Mouse (Mus musculus) testis, adult 2 months (tissue): Measurements from ENCODE around the gene Gm10643. TPM values are rescaled to one million over a fixed set of nuclear protein-coding genes. Genes with fewer than 3 reads are reported as not detected.

Source experiments
- H3K27ac ChIP-seq: fragments of 200-500 bp; 2 replicates; pipeline ENCODE4 v1.5.1; 2012; ENCODE audit warnings: low read depth, low read length; ENCODE audit not compliant: control insufficient read depth, insufficient read depth
- H3K27me3 ChIP-seq: fragments of 200-500 bp; 2 replicates; pipeline ENCODE4 v1.6.1; 2012; ENCODE audit warnings: mild to moderate bottlenecking, low read length, moderate library complexity; ENCODE audit not compliant: control insufficient read depth, insufficient read depth
- H3K36me3 ChIP-seq: fragments of 200-500 bp; 2 replicates; pipeline ENCODE4 v1.6.1; 2012; ENCODE audit warnings: mild to moderate bottlenecking, low read length; ENCODE audit not compliant: control insufficient read depth, insufficient read depth
- H3K4me1 ChIP-seq: fragments of 200-500 bp; 2 replicates; pipeline ENCODE4 v1.6.1; 2012; ENCODE audit warnings: low read length; ENCODE audit not compliant: control insufficient read depth, insufficient read depth
- H3K4me3 ChIP-seq: fragments of 200-500 bp; 2 replicates; pipeline ENCODE4 v1.5.1; 2012; ENCODE audit warnings: low read depth, mild to moderate bottlenecking, low read length, moderate library complexity, mixed read lengths; ENCODE audit not compliant: control insufficient read depth
- CTCF ChIP-seq: fragments of 200-500 bp; IDR thresholded peaks from 2 replicates; pipeline ENCODE4 v1.5.1; 2012; ENCODE audit warnings: low read depth, mild to moderate bottlenecking, inconsistent platforms, low read length, moderate library complexity; ENCODE audit not compliant: control insufficient read depth, insufficient read depth, insufficient replicate concordance
- POLR2A ChIP-seq: fragments of 200-500 bp; IDR thresholded peaks from 2 replicates; pipeline ENCODE4 v1.6.1; 2012; ENCODE audit warnings: low read depth, mild to moderate bottlenecking, inconsistent platforms, low read length, moderate library complexity; ENCODE audit not compliant: control insufficient read depth
- polyA plus RNA-seq: library from polyadenylated mRNA; depleted of rRNA; stranded (reverse); fragments of >200 nt; gene quantifications from 2 replicates; pipeline ENCODE4 v1.2.3, GENCODE M21; 2012

Gene Gm10643
- polyA plus RNA-seq, 1 experiment: 6.3 TPM

GRCm38 (mm10) chr8:84063861-84064610 lies 901 bp downstream of the Gm10643 start:
- Histone ChIP-seq H3K4me3 (peak overlapping the region; percentile 35), H3K36me3 (no peaks in the 10 kb centered on the region), H3K27ac (no peak overlapping the region), H3K4me1 (peaks cover 7% of the 10 kb centered on the region), H3K27me3 (no peaks in the 10 kb centered on the region)
- TF ChIP-seq CTCF (no peak), POLR2A (no peak; the same call in 1 of the 2 replicates)

GRCm38 (mm10) chr8:84060245-84060644 lies 4.7 kb downstream of the Gm10643 start:
- Histone ChIP-seq H3K36me3 (no peaks in the 10 kb centered on the region), H3K27me3 (no peaks in the 10 kb centered on the region), H3K4me1 (no peaks in the 10 kb centered on the region; the same call in 1 of the 2 replicates), H3K4me3 (no peak overlapping the region), H3K27ac (no peak overlapping the region)
- no peak for TF ChIP-seq POLR2A
- TF ChIP-seq CTCF: no peak

GRCm38 (mm10) chr8:84059226-84059625 lies 5.7 kb downstream of the Gm10643 start:
- Histone ChIP-seq H3K27me3 (no peaks in the 10 kb centered on the region), H3K27ac (no peak overlapping the region), H3K4me1 (no peaks in the 10 kb centered on the region; the same call in 1 of the 2 replicates), H3K4me3 (no peak overlapping the region), H3K36me3 (no peaks in the 10 kb centered on the region)
- TF ChIP-seq CTCF (no peak), POLR2A (no peak)

DNA sequence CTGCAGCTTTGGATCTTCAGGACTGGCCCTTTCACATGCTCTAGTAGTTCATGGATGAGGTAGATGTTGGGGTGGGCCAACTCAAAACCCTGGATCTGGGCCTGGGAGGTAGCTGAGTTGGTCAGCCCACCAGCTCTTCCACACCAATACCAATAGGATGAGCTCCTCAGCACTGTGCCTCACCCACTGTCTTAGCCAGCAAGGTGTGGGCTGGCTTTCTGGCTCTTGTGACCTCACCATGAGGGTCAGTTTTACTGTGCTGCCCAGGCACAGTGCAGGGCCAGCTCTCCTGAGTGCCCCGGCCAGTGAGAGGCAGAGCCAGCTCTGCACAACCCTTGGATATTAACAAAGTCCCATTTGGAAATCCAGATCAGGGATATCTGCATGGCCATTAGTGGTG lies 7.1 kb downstream of the Gm10643 start:
- H3K27me3 ChIP-seq: no peaks in the 10 kb centered on the region
- H3K36me3 ChIP-seq: no peaks in the 10 kb centered on the region
- H3K4me3 ChIP-seq: no peak overlapping the region
- peak; percentile 21; the same call in 1 of the 2 replicates for TF ChIP-seq POLR2A
- no peak for TF ChIP-seq CTCF
- H3K27ac ChIP-seq: no peak overlapping the region
- no peaks in the 10 kb centered on the region for H3K4me1 ChIP-seq

GRCm38 (mm10) chr8:84053229-84053628 lies 11.7 kb downstream of the Gm10643 start:
- H3K27me3 ChIP-seq: no peaks in the 10 kb centered on the region
- H3K4me3 ChIP-seq: no peak overlapping the region
- H3K36me3 ChIP-seq: no peaks in the 10 kb centered on the region
- no peak overlapping the region for H3K27ac ChIP-seq
- H3K4me1 ChIP-seq: no peaks in the 10 kb centered on the region
- TF ChIP-seq POLR2A (no peak), CTCF (no peak)

GRCm38 (mm10) chr8:84052746-84053145 lies 12.2 kb downstream of the Gm10643 start:
- H3K4me1 ChIP-seq: no peaks in the 10 kb centered on the region
- TF ChIP-seq POLR2A: no peak

DNA sequence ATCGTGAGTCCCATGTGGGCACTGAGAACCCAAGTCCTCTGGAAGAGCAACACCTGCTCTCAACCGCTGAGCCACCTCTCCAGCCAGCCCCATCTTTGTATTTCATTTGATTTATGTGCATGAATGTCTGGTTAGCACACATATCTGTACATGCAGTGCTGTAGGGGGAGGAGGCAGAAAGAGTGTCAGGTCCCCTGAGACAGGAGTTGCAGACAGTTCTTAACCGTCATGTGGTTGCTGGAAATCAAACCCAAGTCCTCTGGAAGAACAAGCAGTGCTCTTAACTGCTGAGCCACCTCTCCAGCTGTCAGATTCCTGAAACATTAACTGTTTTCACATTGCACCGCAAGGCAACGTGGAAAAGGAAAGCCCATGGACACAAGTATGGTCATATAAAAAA lies 16.8 kb downstream of the Gm10643 start:
- H3K4me1 ChIP-seq: no peaks in the 10 kb centered on the region
- no peaks in the 10 kb centered on the region for H3K36me3 ChIP-seq
- no peak overlapping the region for H3K27ac ChIP-seq
- peaks cover 2% of the 10 kb centered on the region; the same call in 1 of the 2 replicates for H3K27me3 ChIP-seq
- H3K4me3 ChIP-seq: no peak overlapping the region
- TF ChIP-seq CTCF (no peak), POLR2A (no peak)

More at GRCm38 (mm10) chr8:84052746-84053145, 12.2 kb downstream of the Gm10643 start:
- no peak overlapping the region for H3K27ac ChIP-seq
- no peaks in the 10 kb centered on the region for H3K27me3 ChIP-seq
- H3K4me3 ChIP-seq: no peak overlapping the region
- H3K36me3 ChIP-seq: no peaks in the 10 kb centered on the region
